Mouse (Mus musculus) left cerebral cortex, adult 8-10 months (tissue): ENCODE results near the gene Ect2. TPM values are rescaled to one million over a fixed set of nuclear protein-coding genes. Genes with fewer than 3 reads are reported as not detected.

ENCODE experiments used
- DNase-seq, 2 experiments: peaks; one replicate each; pipeline ENCODE4 v3.0.0; 2022; ENCODE audit warnings: low spot score in 2 of 2
- total RNA-seq, 4 experiments: library from RNA; stranded (reverse); gene quantifications; 2 replicates each; pipeline ENCODE4 v1.2.4; 2022

The Ect2 gene
- total RNA-seq, 4 experiments from 2014 or later, result 0.50 to 0.99 (median 0.62) TPM

DNA sequence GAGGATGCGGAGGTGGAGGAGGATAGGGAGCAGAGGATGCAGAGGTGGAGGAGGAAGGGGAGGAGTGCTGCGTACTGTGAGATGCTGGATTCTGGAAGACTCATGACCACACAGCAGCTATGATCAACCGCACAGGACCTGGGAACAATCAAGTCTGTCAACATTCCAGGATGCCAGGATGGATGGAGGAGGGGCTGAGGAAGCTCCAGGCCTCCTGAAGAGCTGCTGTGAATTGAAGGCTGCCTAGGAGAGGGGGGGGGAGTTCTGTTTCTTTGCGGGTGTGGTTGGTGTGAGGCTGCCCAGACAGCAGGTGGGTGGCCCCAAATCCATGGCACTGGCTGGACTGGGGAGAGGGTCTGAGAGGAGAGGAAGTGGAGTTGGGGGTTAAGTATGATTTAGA, 5.2 kb upstream of the Ect2 start:
- no peak for DNase-seq

GRCm38 (mm10) chr3:27156594-27156949, 2.9 kb upstream of the Ect2 start:
- DNase-seq, result no peak

DNA sequence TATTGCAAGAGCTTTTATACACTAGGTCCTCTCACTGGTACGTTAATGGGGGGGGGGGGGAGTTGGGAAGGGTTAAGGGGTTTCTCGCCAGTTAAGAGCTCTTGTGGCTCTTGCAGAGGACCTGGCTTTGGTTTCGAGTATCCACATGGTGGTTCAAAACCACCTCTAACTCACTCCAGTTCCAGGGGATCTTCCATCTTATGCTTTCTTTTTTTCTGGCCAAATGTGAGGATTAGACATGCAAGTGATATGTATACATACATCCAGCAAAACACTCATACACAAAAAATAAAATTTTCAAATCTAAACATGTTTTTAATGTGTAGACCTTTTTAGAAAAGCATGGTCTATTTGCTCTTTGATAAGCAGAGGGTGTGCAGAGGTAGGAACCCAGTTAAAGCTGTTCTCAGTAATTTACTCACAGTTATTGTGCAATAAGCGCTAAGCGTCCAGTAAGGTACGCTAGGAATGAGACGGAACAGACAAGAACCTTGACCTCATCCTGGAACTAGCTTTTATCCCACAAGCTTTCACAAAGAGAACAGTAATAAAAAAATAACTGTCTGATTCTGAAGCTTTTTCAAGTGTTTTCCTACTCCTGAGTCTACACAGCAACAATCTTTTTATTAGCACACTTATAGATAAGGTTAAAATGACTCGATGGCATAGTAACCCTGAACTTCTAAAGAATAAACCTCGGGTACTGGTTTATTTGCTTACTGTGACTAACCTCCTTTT, 2.3 kb upstream of the Ect2 start:
- no peak for DNase-seq

GRCm38 (mm10) chr3:27155051-27155855, 1.6 kb upstream of the Ect2 start:
- no peak for DNase-seq

GRCm38 (mm10) chr3:27154280-27154679, 602 bp upstream of the Ect2 start:
- no peak for DNase-seq

DNA sequence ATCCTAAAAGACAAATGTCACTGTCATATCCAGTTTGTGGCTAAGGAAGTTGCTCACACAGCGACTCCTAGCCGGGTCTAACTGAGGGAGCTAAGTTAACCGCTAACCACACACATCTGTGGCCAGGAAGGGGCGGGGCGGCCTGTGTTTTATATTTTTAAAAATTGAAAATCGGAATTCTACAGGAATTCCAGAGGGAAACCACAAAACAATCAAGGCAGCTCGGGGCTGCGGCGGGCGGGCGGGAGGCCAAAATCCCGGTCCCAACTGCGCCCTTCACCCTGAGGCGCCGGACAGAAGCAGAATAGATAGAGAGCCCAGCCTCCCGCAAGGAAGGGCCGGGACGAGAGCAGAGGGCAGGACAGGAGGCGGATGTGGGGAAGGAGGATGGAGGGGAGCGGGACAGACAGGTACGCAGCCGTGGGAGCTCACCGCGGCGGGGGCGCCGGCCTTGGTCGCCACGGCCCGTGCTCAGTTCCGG, 447 bp downstream of the Ect2 start:
- no peak for DNase-seq

GRCm38 (mm10) chr3:27145733-27146132, 7.9 kb downstream of the Ect2 start:
- DNase-seq, result no peak

GRCm38 (mm10) chr3:27143570-27143969, 10.1 kb downstream of the Ect2 start:
- DNase-seq, result no peak

- DNase-seq, result no peak
Measured at GRCm38 (mm10) chr3:27140101-27140500, 13.6 kb downstream of the Ect2 start.

GRCm38 (mm10) chr3:27121864-27122450, 31.7 kb downstream of the Ect2 start:
- no peak for DNase-seq

DNA sequence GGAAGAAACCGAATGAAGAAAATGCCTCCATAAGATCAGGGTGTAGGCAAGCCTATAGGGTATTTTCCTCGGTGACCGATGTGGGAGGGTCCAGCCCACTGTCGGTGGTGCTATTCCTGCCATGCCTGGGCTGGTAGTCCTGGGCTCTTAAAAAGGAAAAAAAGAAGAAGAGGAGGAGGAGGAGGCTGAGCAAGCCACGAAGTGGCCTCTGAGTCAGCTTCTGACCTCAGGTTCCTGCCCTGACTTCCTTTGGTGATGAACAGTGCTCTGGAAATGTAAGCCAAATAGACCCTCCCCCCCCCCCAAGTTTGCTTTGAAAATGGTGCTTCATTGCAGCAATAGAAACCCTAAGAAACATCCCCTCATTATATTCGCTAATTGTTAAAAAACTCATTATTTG, 32.7 kb downstream of the Ect2 start:
- DNase-seq, result no peak

DNA sequence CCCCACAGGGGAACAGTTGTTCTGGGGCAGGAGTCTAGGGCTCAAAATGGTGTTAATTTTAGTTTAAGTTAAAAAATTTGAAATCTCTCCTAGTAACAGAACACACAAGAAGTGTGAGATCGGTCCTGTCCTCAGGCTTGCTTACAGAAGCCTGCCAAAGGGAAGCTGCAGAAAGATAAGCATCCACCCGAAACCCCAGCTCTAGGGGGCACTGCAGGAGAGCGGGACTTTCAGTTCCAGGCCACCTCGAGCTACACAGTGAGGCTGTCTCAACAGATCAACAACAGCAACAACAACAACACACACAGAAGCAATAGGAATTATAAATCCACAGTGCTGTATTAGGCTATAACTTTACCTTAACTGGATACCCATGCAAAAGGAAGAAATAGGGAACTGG, 35.5 kb downstream of the Ect2 start:
- DNase-seq, result no peak

DNA sequence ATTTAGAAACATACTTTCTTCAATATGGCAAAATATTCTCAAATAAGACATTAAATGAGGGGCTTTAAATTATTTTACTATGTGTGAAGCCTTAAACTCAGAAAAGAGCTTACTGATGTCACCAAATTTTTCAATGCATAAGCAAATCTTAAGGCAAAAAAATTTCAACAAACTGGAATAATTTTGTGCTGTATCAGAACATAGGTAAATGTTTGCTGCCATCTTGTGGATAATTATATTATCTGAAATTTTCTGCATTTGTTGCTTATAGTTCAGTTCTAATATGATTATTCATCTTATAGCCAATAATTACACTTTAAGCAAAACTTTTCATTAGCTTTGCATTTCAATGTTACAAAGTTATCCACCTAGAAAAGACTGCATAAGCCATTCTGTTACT, 42.8 kb downstream of the Ect2 start:
- DNase-seq, result no peak

GRCm38 (mm10) chr3:27109109-27109508, 44.6 kb downstream of the Ect2 start:
- no peak for DNase-seq

DNA sequence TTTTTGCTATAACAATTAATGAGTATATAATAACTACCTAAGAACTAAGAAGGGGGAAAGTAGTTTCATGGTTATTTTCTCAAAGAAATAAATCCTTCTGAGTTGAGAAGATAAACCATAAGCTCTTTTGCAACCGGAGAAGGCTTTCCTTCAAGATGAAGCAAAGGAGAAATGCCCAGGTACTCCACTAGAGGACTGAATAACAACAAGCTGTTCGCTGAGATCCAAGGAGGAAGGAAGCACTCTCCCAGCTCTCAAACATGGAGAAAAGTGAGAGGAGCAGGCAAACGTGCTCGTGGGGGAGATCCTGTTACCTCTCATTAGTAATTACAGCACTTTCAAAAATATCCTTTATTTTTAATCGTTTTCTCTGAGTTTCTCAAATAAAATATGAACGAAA, 46.5 kb downstream of the Ect2 start:
- DNase-seq, result no peak

DNA sequence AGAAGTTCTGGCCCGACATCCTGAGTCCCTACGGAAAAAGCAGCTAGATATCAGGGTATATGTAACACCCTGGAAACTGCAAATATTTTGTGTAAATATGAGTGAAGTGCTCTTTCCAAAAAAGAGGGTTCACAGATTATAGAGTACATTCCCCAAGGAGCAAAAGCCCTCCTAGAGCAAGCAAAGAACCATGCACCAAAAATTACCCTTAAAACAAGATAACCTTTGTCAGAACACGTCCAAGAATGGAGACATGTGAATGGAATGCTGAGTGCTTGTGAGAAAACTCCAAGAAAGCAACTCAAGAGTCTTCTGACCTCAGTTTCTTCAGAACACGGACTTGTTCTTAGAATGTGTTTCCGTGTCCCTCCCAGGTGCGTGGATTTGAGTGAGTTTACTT, 50.7 kb downstream of the Ect2 start:
- no peak for DNase-seq

DNA sequence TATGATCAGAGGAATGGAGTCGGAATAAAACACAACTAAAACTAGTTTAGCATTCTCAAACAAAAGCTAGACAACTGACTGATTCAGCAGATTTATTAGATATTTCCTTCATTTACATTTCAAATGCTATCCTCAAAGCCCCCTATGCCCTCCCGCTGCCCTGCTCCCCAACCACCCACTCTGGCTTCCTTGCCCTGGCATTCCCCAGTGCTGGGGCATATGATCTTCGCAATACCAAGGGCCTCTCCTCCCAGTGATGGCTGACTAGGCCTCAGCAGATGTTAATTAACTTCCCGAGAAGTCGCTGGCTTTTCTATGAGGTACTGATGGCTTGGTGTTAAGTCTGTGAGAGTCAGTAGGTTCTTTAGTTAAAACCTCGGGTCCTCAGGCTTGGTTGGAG, 55.0 kb downstream of the Ect2 start:
- DNase-seq, result no peak

DNA sequence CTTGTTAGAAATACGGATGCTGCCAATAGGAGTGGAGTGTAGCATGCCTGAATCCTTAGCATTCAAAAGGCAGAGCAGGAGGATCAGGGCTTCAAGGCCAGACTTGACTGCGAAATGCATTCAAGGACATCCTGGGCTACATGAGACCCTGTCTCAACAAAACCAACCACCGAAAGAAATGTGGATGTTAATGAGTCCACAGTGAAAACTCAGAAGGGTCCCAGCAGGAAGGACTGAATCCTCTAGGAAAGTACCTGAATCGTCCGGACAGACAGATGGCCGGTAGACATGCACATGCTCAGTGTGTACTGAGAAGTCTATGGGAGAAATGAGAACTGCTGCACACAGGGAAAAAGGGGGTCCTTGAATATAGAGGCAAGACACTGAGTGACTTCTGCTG, 67.5 kb downstream of the Ect2 start:
- no peak for DNase-seq

DNA sequence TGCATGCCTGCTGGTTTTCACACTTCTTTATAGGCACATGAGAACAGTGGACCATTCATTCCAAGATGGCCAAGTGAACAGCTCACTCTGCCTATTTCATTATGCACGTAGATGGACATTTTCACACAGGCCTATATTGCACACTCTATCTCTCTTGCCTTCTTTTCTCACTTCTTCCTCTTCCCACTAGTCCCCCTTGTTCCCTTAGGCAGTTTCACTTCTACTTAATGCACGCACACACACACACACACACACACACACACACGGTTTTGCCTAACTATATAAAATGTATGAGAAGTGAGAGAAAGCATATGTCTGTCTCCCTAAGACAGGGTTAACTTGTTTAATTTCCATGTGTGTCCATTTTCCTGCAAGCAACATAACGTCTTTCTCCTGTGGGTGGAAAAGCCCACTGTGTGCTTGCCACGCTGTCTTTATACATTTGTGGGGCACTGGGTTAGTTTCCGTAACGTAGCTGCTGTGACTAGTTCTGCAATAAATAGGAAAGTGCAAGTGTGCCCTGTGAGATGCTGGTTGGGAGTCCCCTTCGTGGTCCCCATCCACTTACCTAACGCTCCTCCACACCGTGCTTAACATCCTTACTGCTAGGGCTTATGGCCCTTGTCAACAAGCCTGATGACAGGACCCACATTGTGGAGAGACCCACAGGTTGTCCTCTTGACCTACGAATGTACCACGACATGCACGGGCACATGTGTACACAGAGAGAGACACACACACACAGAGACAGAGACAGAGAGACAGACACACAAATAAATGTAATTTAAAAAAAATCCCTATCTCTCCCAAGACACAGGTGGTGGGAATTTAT, 72.2 kb downstream of the Ect2 start:
- DNase-seq, result no peak

GRCm38 (mm10) chr3:27080061-27080770, 73.5 kb downstream of the Ect2 start:
- no peak for DNase-seq

DNA sequence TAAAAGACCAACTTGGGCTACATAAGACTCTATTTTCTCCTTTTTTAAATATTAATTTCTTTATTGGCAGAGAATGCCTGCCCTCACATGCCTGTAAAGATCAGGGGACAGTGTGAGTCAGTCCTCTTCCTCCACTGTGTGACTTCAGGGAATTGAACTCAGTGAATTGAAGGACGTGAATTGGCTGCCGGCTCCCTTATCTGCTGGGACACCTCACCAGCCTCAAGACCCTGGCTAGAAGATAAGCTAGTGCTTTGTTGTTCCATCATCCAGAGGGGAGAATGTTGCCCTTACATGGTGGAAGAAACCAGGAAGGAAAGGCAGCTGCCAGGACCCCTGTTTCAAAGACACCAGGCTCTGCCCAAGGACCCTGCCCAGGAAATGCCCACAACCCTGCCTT, 79.8 kb downstream of the Ect2 start:
- DNase-seq, result no peak
